Mouse (Mus musculus) spleen, postnatal 14 days (tissue): ENCODE measurements around the gene Chd1.
"Not testable (repeated sequence)": the region's sequence is repeated elsewhere in the genome, so short reads cannot be mapped to it uniquely, and the experiment has no call there.

Experiments used
- DNase-seq, 2 experiments: peaks; one replicate each; pipeline ENCODE4 v3.0.0; 2021 to 2022; ENCODE audit warnings: low spot score in 2 of 2

The Chd1 gene

DNA sequence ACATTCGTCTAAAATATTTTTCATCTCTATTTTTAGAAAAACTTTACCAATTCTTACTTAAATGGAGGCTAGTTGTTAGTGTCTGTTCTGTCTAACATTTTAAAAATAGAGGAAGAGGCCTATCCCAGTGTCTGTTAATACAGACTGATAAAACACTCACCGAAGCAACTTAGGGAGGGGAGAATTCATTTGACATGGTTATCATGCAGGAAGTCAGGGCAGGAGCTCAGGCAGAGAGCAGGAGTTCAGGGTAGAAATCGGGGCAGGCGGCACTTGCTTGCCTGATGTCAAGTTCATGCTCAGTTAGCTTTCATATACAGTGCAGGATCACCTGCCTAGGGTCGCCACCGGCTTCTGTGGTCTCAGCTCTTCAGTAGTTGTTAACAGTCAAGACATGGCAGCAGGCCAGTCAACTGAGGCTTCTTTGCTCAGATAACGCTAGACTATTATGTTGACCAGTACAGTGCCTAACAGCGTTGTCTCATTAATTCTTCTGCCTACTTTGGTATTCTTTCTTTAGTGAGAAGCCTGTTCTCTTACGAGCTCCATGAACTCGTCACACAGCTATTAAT, 32.7 kb downstream of the Chd1 start:
- no peak for DNase-seq

DNA sequence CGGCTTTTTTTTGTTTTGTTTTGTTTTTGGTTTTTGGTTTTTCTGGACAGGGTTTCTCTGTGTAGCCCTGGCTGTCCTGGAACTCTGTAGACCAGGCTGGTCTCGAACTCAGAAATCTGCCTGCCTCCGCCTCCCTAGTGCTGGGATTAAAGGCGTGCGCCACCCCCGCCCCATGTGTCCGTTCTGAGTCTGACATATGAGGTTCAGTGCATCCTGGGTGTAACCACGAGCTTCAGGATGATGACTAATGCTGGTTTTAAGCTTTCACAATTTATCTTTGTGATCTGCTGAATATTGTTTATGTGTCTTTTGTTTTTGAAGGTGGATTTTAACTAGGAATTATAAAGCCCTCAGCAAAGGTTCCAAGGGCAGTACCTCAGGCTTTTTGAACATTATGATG, 37.1 kb downstream of the Chd1 start:
- no peak for DNase-seq

DNA sequence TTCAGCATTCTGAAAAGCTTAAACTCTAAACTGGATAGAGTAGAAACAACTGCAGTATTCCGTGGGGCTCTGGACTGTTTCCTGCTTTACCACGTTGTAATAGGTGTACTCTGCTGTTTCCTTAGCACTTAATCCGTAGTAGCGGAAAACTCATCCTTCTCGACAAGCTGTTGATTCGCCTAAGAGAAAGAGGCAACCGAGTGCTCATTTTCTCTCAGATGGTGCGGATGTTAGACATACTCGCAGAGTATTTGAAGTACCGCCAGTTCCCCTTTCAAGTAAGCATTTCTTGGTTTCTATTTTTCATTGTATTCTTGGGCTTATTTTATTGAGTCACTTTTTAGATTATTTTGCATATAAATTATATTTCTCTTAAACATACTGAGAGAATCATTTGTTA, 38.2 kb downstream of the Chd1 start:
- DNase-seq = no peak

DNA sequence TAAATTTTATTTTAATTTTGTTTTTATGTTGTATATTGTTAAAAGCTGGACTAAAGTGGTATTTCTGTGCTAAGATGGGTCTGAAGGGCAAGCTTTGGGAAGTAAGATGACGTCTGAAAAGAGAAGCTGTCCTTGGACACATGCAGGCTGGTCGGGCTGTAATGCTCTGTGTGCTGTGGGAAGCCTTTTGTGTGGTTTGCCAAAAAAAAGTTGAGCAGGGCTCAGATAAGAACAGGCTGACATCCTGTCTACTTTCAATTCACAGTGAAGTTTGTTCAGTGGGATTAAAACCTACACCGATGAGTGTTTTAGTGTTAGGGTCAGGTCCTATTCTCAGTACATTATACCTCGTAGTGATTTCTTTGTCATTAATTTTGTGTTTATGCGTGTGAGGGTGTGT, 38.6 kb downstream of the Chd1 start:
- no peak for DNase-seq

DNA sequence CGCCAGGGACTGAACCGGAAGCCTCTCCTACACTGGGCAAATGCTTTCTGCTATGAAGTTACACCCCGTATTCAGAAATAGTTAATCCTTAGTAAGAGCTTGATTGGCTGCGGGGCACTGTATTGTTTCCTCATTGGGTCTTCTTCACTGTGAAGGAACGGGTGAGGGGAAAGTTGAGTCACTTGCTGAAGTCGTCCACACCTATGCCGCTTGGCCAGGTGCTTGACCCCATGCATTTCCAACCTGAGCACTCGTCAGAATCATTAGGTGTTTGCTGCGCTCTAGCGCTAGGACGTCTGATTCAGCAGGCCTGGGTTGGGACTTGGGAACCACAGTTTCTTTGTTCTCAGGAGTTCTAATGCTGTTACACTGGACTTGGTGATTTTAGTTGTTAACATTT, 41.9 kb downstream of the Chd1 start:
- DNase-seq = no peak

DNA sequence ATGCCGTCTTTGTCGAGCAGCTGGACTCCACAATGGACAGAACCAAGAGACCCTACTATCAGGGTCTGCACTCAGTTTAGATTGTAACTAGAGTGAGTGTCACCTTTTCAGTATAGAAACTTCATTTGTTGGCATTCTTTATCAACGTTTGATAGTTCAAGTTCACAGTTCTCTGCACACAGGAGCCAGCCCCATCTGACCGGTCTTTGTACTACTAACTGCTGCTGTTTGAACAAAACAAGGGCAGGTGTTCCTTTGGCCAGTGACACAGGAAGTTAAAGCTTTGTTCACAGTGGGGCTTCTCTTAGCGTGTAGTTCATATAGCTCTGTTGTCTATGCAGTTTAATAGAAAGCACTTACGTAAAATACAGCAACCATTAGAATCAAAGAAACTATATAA, 43.3 kb downstream of the Chd1 start:
- no peak for DNase-seq

DNA sequence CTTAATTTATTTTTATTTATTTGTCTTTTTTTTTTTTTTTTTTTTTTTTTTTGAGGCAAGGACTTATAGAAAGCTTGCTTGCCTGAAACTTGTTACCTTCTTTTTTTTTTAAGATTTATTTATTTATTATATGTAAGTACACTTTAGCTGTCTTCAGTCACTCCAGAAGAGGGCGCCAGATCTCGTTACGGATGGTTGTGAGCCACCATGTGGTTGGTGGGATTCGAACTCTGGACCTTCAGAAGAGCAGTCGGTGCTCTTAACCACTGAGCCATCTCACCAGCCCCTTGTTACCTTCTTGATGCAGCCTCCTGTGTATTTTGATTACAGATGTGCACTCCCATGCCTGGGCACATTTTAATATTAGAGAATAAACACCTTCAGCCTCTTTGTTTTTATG, 46.5 kb downstream of the Chd1 start:
- not testable (repeated sequence) for DNase-seq

DNA sequence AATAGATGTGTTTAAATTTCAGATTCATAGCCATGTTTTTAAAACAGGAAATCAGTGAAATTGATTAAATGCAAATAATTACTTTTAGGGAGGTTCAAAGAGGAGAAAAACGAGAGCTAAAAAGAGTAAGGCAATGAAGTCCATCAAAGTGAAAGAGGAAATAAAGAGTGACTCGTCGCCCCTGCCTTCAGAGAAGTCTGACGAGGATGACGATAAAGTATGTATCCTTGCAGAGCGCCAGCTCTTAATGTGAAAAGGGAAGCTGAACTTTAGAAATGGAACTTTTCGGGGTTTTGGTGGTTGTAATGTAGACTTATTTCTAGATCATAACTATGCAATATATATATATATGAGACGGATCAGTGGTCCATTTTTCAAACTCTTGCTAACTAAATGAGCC, 56.4 kb downstream of the Chd1 start:
- DNase-seq = no peak

DNA sequence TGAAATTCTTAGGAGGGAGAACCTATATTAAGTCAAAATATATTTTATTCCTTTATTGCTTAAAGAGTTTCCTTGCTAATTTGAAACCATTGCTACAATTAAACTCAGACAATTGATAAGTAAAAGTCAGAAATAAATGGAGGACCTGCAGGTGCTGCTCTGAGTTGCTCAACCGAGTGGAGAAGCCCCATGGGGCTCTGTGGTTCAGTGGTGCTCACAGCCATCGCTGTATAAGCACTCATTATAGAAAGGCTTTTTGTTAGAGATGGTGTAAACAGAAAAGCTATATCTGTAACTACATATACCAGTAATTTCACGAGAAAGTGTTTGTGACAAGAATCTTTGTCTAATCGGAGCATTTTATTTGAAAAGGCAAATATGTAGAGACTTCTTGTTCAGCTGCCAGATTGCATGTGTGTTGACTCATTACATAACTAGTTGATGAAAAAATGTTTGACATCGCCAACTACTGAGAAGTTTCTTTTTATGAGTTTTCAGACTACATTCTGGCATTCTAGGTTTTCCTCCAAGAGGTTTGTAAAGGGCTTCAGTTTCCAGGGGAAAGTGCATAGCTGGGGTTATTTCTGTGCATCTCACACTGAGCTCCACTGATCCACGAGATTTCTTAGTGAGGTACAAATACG, 64.4 kb downstream of the Chd1 start:
- DNase-seq = peak in 1 of 2 experiments; percentile 20

DNA sequence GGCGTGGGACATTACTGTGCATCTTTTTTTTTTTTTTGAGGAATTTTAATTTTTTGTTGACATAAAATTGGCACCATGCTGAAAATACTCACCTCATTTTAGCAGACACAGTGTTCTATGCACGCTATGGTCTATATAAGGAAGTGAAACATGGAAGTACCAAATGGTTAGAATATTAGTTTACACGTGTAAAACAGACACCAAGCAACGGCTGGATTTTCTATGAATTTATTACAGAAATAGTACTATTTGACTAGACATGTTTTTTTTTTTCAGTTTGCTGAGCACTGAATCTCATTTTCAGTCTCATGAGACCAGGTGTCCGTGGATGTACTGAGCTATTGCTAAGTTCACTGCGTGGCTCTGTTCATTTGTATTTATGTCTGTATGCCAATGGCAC, 69.2 kb downstream of the Chd1 start:
- DNase-seq = no peak

DNA sequence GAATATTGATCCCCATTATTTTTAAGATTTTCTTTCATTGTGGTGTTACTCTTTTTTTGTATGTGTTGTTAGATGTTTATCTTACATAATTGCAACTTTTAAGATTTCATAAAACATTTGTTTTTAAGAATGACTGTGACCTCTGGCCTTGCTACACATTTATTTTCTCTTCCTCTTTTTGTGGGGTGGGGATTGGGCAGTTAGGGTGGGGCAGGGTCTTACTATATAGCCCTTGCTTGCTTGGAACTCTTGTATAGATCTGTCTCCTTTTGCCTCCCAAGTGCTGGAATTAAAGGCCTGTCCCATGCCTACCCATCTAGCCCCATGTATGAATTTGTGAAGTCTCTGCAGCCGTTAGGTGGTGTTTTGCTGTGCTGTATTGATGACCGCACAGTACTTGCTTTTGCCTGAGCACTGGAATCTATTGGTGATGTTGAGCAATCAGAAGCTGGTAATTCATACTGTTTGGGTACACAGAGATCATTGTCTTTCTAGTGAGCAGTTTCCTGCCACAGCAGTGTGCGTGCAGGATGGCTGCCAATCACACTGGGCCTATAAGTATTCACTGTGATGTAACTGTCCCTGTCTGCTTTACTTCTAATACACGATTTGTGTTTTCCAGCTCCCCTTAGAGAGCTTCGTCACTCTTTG, 69.9 kb downstream of the Chd1 start:
- DNase-seq = no peak

DNA sequence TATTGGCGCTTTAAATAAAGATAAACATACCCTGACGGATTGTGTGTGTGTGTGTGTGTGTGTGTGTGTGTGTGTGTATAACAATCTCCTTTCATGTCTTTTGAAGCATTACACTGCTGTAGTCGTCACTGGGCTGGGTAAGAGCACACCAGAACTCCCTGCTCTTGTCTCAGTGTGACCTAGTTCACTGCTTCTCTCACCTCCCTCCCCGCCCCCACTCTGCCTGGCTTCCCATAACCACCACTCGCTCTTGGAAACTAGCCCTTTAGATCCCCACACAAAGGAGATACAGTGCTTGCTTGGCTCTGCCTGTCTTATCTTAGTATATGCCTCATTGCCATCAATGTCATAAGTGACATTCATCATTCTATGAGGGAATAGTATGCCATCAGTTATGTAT, 71.6 kb downstream of the Chd1 start:
- no peak for DNase-seq

DNA sequence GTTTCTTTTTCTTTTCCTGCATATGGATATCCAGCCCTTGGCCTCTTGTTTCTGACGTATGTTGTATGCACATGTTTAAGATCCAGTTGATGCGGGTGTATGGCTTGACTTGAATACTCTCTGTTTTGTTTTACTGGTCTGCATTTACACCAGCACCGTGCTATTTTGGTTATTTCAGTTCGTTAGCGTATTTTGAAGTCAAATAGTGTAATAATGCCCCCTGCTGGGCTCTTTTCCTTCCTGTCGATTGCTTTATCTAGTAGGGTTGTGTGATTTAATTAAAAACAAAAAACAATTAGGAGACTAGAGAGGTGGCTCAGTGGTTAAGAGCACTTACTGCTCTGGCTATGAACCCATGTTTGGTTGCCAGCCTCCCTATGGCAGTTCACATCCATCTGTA, 73.2 kb downstream of the Chd1 start:
- peak in 1 of 2 experiments; percentile 52 for DNase-seq

DNA sequence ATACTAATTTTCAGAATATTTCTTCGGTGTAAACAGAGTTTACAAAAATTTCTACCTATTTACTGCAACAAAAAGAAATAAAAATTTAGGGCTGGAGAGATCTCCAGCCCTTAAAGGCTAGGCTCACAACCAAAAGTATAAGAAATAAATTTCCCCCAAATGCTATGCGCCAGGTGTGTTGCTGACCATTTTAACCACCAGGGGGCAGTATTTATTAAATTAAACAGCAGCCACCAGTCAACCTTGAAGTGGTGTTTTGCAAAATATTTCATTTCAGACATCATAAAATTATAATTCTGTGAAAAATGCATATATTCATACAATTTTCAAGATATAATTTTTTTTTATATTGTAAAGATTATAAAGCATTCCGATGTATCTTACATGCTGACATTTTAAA, 82.3 kb downstream of the Chd1 start:
- no peak for DNase-seq

DNA sequence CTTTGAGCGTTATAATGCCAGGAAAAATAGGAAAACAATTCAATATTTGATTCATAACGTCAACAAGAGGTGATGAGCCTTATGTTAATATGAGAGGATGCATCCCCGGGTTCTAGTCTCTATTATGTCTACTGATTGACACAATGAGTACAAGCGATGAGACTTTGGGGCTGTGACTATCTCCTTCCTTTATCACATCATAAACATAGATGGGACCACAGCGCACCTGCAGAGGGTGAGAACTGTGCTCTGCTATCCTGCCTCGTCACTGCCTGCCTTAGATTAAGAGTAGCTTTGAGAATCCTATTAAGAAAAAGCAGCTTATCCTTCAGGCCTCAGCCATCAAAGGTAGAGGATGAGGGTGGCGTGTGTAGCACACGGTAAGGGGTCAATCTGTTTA, 85.9 kb downstream of the Chd1 start:
- DNase-seq = no peak

DNA sequence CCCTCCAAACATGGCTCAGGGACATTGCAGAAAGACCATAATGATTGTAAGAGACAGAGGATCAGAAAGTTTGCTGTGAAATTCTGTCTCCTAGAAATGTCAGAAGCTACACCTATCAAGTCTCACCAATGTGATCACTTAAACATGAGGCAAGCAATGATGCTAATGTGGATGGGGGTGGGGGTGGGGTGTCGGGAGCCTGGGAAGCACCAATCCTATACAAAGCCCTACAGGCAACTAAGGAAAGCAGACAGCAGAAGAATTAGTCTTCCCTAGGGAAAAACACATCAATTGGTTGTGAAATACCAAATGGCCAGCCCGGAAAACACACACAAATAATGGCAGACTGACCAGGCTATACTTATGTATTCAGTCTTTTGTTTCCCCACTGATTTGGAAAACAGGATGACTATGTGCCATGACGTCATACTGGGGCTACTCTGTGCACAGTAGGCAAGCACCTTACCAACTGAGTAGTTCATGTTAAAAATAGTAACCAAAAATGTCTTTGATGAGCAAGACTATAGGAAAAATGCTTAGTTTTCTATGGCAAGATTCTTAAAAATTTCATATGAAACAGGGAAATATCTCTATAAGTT, 94.5 kb downstream of the Chd1 start:
- no peak for DNase-seq

DNA sequence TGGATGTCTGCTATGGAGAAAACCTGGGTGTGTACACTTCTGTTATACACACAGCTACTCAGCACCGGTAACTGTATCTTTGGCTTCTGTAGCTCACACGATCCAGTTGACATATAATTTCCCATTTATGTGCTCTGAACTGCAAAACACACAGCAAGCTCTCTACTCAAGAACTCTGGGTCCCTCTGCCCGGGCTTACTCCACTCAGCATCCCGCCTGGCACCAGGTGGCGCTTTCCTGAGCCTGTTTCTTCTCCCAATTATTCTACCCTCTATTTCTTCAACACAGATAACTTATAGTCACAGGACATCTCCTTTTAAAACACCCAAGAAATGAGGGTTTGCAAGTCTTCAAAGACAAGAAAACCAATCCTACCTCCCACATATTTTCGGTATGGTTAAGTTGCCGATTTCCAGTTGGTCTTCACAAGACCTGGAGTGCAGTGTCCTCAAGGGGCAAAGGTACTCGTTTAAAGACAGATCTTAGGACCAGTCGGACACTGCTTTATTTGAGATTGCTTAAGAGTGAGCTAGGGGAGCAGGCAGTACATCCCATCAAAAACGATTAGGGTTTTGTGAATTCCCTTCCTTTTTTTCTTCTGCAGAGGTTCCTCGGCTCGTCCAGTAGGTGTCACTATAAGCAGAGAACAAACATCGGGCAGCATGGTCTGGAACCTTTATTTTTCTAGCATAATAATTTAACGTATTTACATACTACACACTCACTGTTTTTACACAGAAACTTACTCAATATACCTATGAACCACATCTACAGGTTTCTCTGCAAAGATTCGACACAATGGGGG, 99.4 kb downstream of the Chd1 start:
- no peak for DNase-seq

DNA sequence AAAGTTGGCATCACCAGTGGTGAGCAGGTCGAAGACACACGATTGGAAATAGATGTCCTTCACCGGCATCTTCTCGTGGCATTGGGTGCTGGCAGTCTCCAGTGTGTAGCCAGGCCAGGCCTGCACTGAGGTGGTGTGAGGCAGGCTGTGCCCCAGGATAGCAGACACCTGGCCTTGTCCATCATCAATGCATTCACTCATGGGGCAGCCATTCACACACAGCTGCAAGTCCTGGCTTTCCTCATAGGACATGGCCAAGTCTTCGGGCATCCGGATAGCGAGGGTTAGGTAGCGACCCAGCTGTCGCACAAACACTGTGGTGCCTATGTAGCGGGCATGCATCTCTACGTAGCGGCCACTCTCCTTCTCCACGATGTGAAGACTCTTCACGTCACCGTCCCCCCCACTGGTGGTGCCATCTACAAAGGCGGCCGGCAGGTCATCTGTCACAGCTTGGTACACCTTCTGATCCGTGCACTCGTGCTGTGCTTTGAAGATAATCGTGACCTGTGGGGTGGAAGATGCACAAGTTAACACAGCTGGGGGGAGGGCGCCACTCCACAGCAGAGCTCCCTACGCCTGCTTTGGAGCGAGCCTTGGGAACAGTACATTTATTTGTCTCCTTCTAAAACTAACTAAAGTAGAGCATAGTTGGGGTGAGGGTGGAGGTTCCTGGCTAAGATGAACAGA, 102.7 kb downstream of the Chd1 start:
- no peak for DNase-seq

DNA sequence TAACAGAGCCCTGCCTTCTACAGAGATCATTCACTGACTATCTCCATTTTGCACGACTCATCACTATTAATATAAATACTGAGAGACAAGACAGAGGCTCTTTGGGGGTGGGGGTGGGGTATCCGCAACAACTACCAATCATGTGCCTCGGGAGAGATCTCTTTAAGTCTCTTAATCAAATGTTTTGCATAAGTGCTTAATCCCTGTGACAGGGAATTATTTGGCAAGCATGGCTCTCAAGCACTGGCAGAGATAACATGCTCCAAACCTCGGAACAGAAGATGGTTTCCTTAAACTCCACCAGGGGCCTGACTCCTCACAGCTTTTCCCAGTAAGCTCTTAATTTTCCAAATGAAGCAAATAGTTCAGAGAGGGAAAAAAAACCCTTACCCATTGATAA, 103.2 kb downstream of the Chd1 start:
- no peak for DNase-seq

DNA sequence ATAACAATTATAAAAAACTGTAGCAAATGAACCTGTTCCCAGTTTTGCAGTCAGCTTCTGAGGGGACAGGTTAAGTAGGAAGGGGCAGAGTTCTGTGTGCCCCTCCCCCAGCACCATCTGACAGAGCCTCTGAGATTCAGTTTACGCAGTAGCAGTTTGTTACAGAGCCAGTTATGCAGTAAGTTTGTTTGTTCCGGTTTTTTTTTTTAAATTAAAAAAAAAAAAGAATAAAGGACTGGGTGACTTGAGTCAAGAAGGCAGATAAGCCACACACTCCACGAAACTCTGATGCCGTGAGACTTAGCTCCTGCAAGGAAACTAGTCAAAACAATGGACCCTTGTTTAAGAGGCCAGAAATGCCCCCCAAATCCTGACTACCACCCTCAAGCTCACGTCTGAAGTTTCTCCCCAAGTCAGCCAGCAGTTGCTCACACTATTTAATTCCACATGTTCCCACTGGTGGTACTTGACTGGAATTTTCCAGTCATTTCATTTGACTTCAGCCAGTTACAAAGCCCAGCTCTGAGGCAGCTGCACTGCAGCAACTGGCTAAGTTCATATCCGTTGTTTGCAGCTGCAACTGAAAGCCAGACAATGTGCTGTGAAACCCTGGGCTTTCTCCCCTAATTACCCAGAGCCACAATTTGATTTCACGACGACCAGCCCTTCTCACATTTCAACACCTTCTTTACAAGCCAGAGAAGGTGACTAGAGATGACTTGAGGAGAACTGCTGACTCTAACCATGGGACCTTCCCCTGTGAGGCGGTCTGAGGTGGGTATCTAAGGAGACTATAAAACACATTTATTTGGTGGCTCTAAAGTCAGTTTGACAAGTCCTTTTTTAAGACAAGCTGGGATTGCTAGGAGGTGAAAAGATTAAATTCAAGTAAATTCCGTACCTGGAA, 104.0 kb downstream of the Chd1 start:
- DNase-seq = no peak

DNA sequence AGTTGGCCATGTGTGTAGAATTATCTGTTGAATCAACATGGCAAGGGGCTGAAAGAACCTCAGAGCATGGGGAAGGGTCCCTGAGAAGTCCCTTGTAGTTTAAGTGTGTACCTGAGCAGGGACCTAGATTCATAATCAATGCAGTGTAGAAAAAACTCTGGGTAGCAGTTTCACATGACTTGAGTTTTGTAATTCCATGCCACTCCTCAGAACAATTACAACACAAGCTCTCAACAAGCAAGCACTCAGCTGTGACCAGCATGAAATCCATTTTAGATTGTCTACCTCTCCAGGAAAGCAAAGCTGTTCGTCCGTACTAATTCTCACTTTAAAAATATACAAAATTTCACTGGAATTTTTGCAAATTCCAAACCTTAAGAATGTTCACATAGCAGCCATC, 105.2 kb downstream of the Chd1 start:
- DNase-seq = no peak
